In the genomic region with DNA sequence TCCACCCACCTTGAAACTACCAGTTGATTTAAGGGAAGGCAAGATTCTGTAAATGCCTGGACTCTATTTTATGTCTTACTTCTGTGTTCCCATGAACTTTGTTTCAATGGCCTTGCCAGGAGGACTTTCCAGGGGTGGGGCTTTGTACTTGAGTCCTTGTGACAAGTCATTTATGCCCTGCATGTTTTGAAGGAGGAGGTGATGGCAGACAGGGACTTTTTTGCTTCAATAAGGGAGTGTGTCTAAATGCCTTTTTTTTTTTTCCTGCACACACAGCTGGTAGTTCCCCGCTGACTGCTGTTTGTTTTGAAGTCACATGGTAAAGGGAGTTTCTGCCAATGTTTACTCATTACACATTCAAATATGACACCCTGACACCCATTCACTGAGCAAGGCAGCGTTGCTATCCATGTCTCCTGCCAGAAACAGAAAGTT, we compare ENCODE assay signal across 9 mouse cellular contexts.
DNase-seq lines count a peak whose midpoint lies in the region; ATAC-seq and TF ChIP-seq lines count a peak whose summit lies in the region.
"Had no signal": no experiment of that assay in that cellular context is flagged by ENCODE, and none has a peak within 500 bp of the region (broad histone marks: within the 10 kb centered on the region; RNA-seq: fewer than 3 reads in every experiment).

No protein-coding gene starts in this region.

- peak overlapping the region; percentile 72 for H3K27ac ChIP-seq in liver, adult 2 months (replicated peaks; ENCODE audit: insufficient read depth, low read depth, low read length)
- peak overlapping the region; percentile 86 for H3K27ac ChIP-seq in intestine, embryonic 16.5 days (ENCODE audit: low read length)
- peak overlapping the region; percentile 70 for H3K27ac ChIP-seq in lung, postnatal 0 days (ENCODE audit: low read length)
- no peak overlapping the region for H3K27ac ChIP-seq in hindbrain, embryonic 14.5 days
- H3K27ac ChIP-seq: layer of hippocampus, adult 2 months had no signal

- H3K36me3 ChIP-seq in liver, adult 2 months (ENCODE audit: control insufficient read depth, insufficient read depth, low read length), result no peaks in the 10 kb centered on the region
- no peaks in the 10 kb centered on the region for H3K36me3 ChIP-seq in intestine, embryonic 16.5 days (ENCODE audit: control insufficient read depth, insufficient read depth, low read length)
- no peaks in the 10 kb centered on the region for H3K36me3 ChIP-seq in lung, postnatal 0 days (ENCODE audit: insufficient read depth, low read length)
- no peaks in the 10 kb centered on the region for H3K36me3 ChIP-seq in hindbrain, embryonic 14.5 days (replicated peaks; ENCODE audit: control insufficient read depth, insufficient read depth)

- peak; percentile 99 for DNase-seq in liver, adult 2 months (ENCODE audit: extremely low read depth, low read depth, low spot score)
- DNase-seq in liver, result no peak
- DNase-seq in adrenal gland, postnatal 14 days, result peak; percentile 65
- DNase-seq in lung, postnatal 0 days (ENCODE audit: low spot score), result peak; percentile 95
- peak; percentile 69 for DNase-seq in yolk sac, embryonic 10.5 days (ENCODE audit: low spot score)
- no peak for DNase-seq in hindbrain, embryonic 14.5 days (ENCODE audit: low spot score)
- no peak for DNase-seq in layer of hippocampus, adult 11-12 months (ENCODE audit: low spot score)

- H3K4me2 ChIP-seq in intestine, embryonic 16.5 days (ENCODE audit: low read depth, low read length), result peak overlapping the region; percentile 22; the same call in 1 of the 2 replicates
- H3K4me2 ChIP-seq in lung, postnatal 0 days (replicated peaks; ENCODE audit: low read depth, low read length), result peak overlapping the region; percentile 47
- H3K4me2 ChIP-seq in hindbrain, embryonic 14.5 days (replicated peaks), result no peak overlapping the region

- H3K4me1 ChIP-seq in liver, adult 2 months (ENCODE audit: control insufficient read depth, insufficient read depth, low read length), result peaks cover 16% of the 10 kb centered on the region
- H3K4me1 ChIP-seq in intestine, embryonic 16.5 days (ENCODE audit: control insufficient read depth, insufficient read depth, low read length), result peaks cover 39% of the 10 kb centered on the region
- H3K4me1 ChIP-seq in lung, postnatal 0 days (ENCODE audit: insufficient read depth, low read depth, low read length), result peaks cover 18% of the 10 kb centered on the region; the same call in 1 of the 2 replicates
- H3K4me1 ChIP-seq in hindbrain, embryonic 14.5 days (replicated peaks; ENCODE audit: control insufficient read depth, insufficient read depth, low read length), result no peaks in the 10 kb centered on the region; the same call in 1 of the 2 replicates

- no peak overlapping the region for H3K4me3 ChIP-seq in liver, adult 2 months (ENCODE audit: insufficient read depth, low read depth, low read length)
- no peak overlapping the region for H3K4me3 ChIP-seq in intestine, embryonic 16.5 days (ENCODE audit: low read length)
- no peak overlapping the region for H3K4me3 ChIP-seq in lung, postnatal 0 days (ENCODE audit: low read depth, low read length)
- no peak overlapping the region for H3K4me3 ChIP-seq in hindbrain, embryonic 14.5 days (replicated peaks; ENCODE audit: low read length)
- H3K4me3 ChIP-seq: layer of hippocampus, adult 2 months had no signal

- H3K27me3 ChIP-seq in liver, adult 2 months (ENCODE audit: control insufficient read depth, insufficient read depth, low read length), result no peaks in the 10 kb centered on the region
- H3K27me3 ChIP-seq in intestine, embryonic 16.5 days (replicated peaks; ENCODE audit: control insufficient read depth, insufficient read depth, low read length), result no peaks in the 10 kb centered on the region
- H3K27me3 ChIP-seq in lung, postnatal 0 days (replicated peaks; ENCODE audit: insufficient read depth, low read length), result no peaks in the 10 kb centered on the region
- no peaks in the 10 kb centered on the region for H3K27me3 ChIP-seq in hindbrain, embryonic 14.5 days (ENCODE audit: control insufficient read depth, insufficient read depth, low read length)

- TF ChIP-seq POLR2A in liver, adult 2 months (IDR thresholded peaks at IDR 0.05; ENCODE audit: extremely low read depth, insufficient read depth, low read length), result no peak

- WGBS in liver, adult 2 months, result 11% methylated on average over 2 of the region's 2 CpGs
- WGBS in intestine, embryonic 16.5 days, result 12% methylated on average over 2 of the region's 2 CpGs
- 28% methylated on average over 2 of the region's 2 CpGs for WGBS in lung, postnatal 0 days
- 29% methylated on average over 2 of the region's 2 CpGs for WGBS in hindbrain, embryonic 14.5 days

- H3K9ac ChIP-seq in liver, adult 2 months (ENCODE audit: low read depth, low read length), result no peak overlapping the region
- no peak overlapping the region for H3K9ac ChIP-seq in intestine, embryonic 16.5 days (ENCODE audit: low read depth, low read length)
- H3K9ac ChIP-seq in lung, postnatal 0 days (replicated peaks; ENCODE audit: low read depth), result no peak overlapping the region
- H3K9ac ChIP-seq in hindbrain, embryonic 14.5 days, result no peak overlapping the region

- peak; percentile 76 for TF ChIP-seq EP300 in lung, postnatal 0 days (IDR thresholded peaks at IDR 0.05)

- H3K9me3 ChIP-seq in intestine, embryonic 16.5 days (ENCODE audit: control insufficient read depth, low read length), result no peaks in the 10 kb centered on the region
- no peaks in the 10 kb centered on the region for H3K9me3 ChIP-seq in lung, postnatal 0 days (ENCODE audit: low read length)
- no peaks in the 10 kb centered on the region for H3K9me3 ChIP-seq in hindbrain, embryonic 14.5 days (ENCODE audit: control insufficient read depth, low read length)

- no peak for TF ChIP-seq CTCF in liver, adult 2 months (IDR thresholded peaks at IDR 0.05; ENCODE audit: low read depth, low read length)
- TF ChIP-seq CTCF in lung, postnatal 0 days (IDR thresholded peaks at IDR 0.05), result no peak

- H3K79me2 ChIP-seq in liver, adult 2 months (ENCODE audit: control insufficient read depth, insufficient read depth, low read length), result no peaks in the 10 kb centered on the region

- peak; percentile 56 for ATAC-seq in intestine, embryonic 16.5 days
- peak; percentile 85 for ATAC-seq in lung, postnatal 0 days
- ATAC-seq in hindbrain, embryonic 14.5 days (ENCODE audit: low FRiP score), result no peak

Comparison
In these comparisons a context has a peak if more than half of its experiments do, and no peak if none do; other contexts are left out.
1. DNase-seq: peak in liver, adult 2 months (single experiment), adrenal gland, postnatal 14 days (single experiment), lung, postnatal 0 days (single experiment) and yolk sac, embryonic 10.5 days (single experiment); none in liver (single experiment), hindbrain, embryonic 14.5 days (single experiment) and layer of hippocampus, adult 11-12 months (single experiment).